Mouse (Mus musculus): ENCODE measurements around the gene Grcc10.

Gene Grcc10

DNA sequence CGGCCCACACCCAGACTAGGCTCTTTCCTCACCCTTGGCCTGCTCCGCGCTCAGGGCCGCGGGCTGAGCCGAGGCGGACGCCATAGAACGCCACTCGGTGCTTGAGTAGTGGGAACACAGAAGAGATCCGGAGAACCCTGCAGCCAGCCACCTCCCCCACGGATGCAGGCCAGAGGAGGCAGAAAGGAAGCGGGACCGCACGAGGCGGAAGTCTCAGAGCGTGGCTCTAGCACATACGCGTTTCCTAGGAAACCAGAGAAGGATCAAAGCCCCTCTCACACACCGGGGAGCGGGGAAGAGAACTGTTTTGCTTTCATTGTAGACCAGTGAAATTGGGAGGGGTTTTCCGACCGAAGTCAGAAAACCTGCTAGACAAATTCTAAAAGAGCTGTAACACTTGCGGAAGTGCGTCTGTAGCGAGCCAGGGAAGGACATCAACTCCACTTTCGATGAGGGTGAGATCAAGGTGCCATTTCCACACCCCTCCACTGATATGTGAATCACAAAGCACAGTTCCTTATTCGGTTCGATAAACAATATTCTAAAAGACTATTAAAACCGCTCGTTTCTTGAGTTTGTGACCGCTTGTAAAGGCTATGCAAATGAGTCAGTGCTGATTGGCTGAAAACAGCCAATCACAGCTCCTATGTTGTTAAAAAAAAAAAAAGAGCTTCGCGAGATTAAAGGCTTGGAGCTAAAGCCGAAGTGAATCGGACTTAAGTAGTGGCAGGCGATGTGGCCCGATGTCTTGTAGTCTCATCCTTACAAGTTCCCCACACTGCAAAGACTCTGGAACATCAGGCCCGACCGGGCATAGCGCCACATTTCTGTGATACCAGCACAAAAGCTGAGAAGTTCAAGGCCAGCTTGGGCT, at the start of gene Grcc10:
TSS of gene Grcc10 (minus strand) at position 487 of the 874 bp plus-strand sequence.
- peak; percentile 83 to 90 for DNase-seq (ENCODE audit: low spot score in 2 of 2)

DNA sequence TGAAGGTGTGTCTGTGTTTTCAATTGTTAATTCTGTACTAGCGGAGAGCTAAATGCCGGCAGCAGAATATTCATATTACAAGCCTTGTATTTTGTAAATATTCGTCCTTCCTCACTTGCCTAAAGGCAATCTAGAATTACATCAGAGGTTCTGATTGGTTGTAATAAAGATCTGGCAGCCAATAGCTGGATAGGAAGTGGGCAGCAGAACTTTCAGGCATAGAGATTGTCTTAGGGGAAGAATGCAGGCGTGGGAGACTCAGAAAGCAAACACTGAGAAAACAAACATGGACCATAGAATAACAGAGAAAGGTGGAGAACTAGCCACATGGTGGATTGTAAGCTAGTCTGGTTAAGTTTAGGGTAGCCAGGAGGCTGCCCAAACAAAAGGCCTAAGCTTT, 48.9 kb upstream of the Grcc10 start:
- DNase-seq (ENCODE audit: low spot score in 2 of 2): no peak

DNA sequence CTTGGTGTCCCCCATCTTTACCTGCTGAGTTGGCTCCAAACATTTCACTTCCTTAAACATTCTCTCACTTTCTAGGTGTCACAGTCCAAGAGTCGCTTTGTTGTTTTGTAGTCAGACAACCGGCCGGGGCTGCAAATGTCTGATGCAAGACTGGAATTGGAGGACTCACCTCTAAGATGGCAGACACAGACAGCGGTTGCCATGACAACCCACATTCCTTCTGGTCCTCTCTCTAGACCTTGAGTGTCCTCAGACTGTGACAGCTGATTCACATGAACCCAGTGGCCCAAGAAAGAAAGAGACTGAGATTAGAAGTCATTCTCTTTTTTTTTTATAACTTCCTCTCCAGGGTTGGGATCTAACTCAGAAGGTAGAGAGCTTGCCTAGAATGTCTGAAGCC, 48.3 kb upstream of the Grcc10 start:
- DNase-seq (ENCODE audit: low spot score in 2 of 2): no peak

DNA sequence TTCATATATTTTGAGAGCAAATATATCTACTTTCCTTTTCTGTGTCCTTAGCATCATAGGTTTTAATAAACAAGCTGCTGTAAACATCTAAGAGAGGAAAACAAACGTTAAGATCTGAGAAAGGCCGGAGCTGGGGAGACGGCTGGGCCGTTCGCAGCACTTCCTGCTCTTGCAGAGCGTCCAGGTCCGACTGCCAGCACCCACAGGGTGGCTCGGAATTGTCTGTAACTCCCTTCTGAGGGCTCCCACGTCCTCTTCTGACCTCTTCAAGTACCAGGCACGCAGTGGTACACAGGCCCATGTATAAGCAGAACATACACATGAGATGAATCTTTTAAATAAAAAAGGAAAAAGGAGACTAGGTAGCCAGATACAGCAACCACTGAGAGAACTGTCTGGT, 46.5 kb upstream of the Grcc10 start:
- no peak for DNase-seq (ENCODE audit: low spot score in 2 of 2)

DNA sequence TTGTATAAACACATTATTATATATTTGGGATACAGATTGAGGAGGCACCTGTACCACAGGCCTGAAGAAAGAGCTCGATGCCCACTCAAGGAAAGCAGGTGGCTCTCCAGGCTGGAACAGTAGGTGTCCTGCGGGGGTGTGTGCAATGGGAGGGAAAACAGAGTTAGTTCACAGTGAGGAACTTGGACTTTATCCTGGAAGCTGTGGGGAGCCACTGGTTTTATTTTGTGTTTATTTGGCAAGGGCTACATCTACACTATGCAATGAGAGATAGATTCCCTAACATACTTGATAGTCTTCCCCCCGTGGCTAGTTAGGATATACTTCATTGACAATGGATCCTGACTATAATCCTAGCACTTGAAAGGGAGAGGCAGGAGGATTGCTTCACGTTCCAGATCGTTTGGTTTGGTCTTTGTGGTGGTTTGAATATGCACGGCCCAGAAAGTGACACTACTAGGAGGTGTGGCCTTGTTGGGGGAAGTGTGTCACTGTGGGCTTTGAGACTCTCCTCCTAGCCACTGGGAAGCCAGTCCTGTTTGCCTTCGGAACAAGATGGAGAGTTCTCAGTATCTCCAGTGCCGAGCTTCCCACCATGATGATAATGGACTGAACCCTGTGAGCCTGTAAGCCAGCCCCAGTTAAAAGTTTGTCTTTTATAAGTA, 45.7 kb upstream of the Grcc10 start:
- DNase-seq (ENCODE audit: low spot score in 2 of 2): no peak

DNA sequence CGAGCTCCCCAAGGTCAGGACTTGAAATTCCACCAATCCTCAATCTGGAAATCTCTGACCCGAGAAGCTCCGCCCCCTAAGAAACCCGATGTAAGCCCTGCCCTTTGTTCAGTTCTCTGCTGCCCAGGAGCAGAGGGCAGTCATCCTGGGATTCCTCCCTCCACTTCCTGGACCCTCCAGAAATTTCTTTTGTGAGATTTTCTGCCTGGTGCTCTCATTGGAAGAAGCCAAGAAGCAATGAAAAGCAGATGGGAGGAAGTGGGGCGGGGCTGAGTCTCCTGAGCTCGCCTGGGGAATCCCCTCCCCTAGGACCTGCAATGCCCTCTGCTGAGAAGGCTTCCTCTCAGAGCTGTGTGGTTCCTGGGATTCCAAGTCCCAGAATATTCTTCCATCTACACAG, 41.3 kb upstream of the Grcc10 start:
- no peak for DNase-seq (ENCODE audit: low spot score in 2 of 2)

DNA sequence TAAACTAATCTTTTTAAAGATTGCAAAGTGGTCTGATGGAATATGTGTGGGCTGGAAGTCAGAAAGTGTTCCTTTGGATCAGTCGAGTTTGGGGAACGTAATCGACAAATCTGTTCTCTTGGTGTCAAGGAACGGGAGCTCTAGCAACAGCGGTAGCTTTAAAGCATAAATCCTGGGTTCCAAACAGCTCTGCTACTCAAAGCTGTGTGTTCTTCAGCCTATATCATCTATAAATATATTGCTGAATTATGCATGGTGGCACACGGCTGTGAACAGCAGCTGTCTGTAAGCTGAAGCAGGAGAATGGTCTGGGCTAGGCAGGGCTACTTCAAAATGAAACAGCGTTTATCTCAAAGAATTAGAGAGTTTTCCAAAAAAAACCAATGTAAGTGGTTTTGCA, 39.7 kb upstream of the Grcc10 start:
- no peak for DNase-seq (ENCODE audit: low spot score in 2 of 2)

DNA sequence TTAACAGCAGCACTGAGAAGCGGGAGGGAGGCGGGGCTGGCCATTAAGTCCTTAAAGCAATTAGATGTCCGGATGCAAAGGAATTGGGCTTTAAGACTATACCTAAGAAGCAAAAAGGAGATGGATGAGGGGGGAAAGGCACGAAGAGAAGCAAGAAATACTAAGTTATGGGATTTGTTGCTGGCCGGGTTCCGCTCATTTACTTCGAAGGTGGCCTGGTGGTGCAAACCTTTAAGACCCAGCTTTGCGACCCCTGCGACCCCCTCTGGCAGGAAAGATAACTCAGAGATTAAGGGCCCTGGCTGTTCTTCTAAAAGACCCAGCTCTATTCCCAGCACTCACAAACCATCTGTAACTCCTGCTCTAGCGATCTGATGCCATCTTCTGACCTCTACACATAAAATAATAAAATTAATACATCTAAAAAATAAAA, 38.8 kb upstream of the Grcc10 start:
- DNase-seq (ENCODE audit: low spot score in 2 of 2): no peak

DNA sequence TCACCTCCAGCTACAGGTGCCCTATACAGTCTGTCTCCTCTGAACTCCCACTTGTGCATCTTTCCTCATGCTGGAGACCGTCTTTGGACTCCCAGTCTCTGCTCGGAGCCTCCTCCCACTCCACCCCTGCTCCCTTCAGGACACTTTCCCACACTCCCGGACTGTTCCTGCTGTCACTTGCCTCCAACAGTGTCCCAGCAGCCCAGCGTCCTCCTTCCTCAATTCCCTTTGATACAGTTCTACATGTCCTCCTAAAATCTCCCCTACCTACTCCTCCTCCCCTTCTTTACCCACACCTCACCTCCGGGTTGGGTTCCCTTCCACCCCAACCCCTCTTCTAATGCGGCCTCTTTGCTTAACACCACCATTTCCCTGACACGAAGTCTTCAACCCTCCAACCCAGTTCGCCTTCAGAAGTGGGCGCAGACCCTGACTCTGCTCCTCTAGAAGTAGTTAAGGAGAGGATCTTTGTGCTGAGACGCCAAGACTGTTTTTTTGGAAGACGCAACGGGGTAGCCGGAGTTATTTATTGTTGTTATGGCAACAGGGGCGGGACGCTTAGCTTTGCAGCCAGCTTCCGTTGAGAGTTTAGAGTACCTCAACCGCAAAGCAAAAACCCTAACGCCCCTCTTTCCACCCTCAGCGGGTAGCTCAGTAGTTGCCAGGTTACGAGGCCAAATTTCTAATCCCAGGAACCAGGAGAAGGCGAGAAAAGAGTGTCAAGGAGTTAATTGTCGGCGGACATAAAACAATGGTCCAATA, 38.2 kb upstream of the Grcc10 start, which contains the start of gene Lrrc23:
TSS of gene Lrrc23 (minus strand) at position 506 of the 762 bp plus-strand sequence.
- no peak for DNase-seq (ENCODE audit: low spot score in 2 of 2)

DNA sequence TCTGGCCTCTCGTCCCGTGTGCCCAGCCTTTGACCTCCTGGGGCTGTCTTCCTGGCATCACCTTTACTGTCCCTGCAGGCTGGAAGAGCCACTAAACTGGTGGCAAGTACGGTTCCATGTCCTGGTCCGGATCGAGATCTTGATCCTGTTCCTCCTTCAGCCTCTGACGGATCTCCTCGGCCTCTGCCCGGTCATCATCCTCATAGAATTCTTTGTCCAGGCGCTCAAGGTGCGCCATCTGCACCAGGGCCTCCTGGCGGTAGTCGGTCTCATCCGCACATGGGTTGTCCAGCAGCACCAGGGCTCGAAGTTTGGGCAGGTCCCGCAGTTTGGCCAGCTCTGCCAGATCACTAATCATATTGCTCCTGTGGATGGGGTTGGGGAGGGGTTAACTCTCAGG, 29.3 kb upstream of the Grcc10 start:
- no peak for DNase-seq (ENCODE audit: low spot score in 2 of 2)

DNA sequence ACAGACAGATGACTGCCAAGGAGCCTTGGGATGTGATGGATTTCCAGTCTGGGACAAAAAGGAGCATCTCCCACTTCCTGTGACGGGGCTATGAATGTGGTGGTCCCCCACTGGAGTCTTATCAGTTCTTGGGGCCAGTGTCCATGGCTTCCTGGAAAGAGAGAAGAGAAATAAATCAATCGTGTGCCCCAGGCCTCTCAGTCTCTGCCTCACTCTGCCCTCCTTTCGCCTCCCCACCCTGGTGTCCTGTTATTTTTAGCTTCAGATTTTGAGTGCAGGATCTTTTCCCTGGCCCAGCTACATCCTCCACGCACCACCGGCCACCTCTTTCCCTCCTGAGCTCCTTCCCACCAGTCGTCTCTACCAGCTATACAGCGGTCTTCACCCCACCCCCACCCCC, 28.8 kb upstream of the Grcc10 start:
- DNase-seq (ENCODE audit: low spot score in 2 of 2): no peak

DNA sequence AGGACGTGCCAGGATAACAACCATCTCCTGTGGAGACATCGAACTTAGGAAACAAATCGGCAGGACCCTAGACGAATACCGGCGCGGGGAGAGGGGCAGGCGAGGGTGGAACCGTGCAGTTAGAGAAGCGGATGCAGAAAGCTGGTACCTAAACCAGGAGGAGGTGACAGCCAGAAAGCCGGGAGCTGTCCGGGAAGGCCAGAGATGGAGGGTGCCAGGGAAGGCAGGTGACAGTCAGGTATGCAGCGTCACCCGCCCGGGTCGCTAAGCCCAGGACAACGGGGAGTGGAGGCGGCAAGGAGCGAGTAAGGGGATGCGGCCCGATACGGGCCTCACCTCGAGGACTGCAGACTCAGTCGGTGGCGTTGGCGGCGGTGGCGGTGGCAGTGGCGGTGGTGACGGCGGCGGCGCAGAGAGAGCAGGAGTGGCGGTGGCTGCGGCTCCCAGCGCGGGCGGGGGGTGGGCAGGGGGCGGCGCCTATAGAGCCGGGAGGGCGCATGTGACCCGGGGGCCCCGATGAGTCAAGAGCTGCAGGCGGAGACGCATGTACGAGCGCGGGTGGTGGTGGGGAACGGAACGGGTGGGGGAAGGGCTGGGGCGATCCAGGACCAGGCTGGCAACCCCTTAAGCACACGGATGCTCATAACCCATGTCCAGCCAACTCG, 28.1 kb upstream of the Grcc10 start, which contains the start of gene Eno2:
TSS of gene Eno2 (minus strand) at position 573 of the 665 bp plus-strand sequence.
- peak; percentile 76 to 79 for DNase-seq (ENCODE audit: low spot score in 2 of 2)

DNA sequence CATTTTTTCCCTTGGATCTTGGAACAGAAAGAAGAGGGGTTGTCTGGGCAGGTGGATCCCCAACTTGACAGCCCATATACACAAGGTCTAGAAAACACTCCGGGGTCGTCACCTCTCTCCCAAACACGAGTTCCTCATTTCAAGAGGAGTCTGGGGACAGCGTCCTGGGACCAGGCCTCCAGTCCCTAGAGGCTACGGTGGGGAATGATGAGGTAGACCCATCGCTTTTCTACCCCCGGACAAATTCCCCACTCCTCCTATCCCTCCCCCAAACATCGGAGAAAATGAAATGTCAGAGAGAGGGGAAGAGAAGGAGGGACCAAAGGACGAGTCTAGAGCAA, 27.5 kb upstream of the Grcc10 start:
- no peak for DNase-seq (ENCODE audit: low spot score in 2 of 2)

DNA sequence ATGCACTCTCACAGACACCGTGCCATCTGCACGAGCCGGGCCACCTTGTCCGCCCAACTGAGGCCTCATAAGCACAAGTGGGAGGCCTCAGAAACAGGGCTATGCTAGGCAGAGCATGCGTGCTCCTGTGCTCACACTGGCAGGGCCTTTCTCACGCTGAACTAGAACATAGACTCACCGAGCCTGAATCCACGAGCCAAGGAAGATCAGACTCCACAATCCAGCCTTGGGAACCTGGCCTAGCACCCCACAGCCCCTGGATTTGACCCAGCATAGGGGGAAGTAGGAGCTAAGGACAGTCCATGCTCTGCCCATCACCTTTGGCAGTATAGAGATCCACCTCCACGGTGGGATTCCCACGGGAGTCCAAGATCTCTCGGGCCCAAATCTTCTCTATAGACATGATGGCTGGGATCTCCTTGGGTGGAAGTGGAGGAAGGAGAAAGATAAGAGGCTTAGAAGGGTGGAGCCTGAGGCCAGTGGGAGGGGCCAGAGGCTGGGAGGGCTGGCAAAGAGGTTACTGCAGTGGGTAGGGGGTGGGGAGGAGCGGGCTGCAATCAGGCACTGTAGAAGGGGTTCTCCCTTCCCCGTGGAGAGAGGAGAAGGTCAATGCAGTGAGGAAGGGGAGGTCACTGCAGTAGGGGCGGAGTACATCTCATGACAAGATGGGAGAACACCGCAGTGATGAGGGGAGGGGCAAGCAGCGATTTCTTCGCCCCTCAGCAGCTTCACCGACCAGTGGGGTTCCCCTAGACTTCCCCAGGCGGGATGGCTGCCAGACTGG, 26.9 kb upstream of the Grcc10 start:
- no peak for DNase-seq (ENCODE audit: low spot score in 2 of 2)

DNA sequence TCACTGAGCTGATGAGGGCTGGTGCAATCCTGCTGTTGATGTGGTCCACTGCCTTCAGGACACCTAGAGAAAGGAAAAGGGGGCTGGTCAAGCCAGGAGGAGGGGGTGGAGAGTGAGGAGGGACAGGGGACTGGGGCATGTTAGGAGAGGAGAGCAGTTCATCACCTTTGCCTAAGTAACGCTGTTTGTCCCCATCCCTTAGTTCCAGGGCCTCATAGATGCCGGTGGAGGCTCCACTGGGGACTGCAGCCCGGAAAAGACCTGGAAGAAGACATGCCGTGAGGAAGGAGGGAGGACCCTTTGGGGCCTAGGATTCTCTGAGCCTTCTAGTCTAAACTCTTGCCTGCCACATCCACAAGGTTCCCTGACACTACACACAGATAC, 26.4 kb upstream of the Grcc10 start:
- DNase-seq (ENCODE audit: low spot score in 2 of 2): no peak

DNA sequence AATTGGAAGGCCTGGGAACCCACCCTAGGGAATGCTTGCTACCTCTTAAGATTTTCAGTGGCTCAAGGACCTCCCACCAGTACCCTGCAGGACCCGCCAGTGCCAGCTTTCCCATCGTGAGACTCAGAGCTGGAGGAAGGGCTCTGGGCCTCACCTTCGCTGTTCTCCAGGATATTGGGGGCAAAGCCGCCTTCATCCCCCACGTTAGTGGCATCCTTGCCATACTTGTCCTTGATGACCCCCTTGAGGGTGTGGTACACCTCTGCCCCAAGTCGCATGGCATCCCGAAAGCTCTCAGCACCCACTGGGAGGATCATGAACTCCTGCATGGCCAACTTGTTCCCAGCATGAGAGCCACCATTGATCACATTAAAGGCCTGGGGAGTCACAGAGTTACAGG, 24.8 kb upstream of the Grcc10 start:
- DNase-seq (ENCODE audit: low spot score in 2 of 2): no peak

DNA sequence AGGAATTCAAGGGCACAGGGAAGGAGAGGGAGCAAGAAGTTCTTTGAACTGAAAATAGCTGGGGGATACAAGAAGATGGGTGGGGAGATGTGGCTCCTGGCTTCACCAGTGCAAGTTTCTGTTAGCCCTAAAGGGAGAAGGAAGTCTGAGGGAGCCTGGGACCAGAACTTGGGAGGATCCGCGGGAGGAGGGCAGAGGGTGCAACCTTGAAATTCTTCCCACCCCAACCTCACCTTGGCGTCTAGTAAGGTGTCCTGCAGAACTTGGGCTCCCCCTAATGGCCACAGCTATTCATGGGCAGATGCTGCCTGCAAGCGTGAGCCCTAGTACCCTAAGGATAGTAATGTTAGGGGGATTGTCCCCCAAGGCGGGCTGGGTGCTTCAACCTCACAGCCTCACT, 18.1 kb upstream of the Grcc10 start:
- peak; percentile 68 to 76 for DNase-seq (ENCODE audit: low spot score in 2 of 2)

DNA sequence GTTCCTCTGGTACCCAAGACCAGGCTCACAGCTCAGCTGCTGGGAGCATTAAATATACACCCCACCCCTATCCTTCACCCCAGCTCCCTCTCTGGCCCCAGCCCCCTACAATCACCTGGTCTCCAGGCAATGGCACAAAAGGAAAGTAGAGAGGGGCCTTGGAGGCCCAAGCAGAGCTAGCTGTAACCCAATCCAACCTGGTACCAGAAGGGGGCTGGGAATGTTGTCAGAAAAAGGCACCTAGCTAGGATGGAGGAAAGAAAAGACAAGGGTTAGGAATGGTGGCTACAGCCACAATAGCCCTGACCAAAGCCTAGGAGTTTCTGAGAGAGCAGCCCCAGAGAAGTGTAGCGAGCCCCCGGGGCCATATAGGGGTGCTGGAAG, 17.7 kb upstream of the Grcc10 start:
- DNase-seq (ENCODE audit: low spot score in 2 of 2): no peak

DNA sequence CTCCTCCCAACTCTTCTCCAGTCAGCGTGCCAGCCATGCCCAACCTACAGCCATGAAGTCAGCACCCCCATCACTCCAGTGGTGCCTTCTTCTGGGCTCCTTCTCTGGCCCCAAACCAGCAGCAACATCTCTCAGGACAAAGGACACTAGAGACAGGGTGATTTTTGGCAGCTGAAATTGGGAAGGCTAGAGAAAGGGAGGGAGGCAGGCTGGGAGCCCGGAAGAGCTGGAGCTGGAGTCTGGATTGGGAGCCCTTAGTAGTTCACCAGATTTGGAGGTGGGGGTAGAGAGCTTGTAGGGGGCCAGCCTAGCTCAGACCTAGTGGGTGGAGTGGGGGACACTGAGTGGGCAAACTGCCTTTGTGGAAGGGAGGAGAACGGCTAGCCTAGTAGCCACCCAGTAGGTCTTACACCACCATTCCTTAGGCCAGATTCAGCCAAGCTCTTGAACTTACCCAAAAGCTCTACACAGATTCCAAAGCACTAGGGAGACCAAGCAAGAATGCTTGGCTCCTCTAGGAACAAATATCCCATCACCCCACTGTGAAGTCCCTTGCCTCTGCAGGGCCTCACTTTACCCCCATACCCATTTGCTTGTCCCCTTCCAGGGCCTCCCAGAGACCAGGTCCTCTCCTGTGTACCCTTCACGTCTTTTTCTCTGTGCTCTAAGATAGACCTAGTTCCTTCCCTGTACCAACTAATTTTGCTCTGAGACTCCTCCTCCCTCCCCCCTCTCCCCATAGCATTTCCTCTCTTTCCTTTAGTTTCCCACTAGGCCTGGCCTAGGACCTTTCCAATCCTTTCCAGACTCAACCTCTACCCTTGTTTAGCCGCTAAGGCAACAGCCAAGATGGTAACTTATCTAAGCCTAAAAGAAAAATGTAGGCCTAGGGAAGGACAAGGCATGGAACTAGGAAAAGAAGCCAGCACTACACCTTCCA, 17.0 kb upstream of the Grcc10 start:
- no peak for DNase-seq (ENCODE audit: low spot score in 2 of 2)

DNA sequence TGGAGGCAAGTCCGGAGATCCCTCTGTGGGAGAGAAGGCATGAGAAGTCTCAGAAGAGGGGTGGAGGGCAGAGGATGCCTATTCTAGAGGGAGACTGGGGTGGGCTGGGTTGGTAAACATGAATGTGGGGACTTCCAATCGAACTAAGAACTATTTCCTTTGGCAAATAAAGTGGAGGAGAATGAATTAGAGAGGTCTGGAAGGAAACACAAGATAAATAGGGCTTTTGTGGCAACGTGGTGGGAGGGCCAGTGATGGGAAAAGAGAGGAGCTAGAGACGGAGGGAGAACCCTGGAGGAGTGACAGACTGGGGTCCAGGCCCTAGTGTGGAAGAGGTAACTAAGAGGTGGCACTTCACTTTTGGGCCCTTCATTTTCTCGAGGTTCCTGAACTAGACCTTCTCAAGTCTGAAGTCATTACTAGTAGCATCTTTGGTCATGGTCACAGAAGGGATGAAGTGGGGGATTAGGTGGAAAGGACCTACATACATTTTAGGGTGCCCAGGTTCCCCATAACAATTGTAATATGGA, 16.2 kb upstream of the Grcc10 start:
- DNase-seq (ENCODE audit: low spot score in 2 of 2): no peak

Measured in right cerebral cortex, postnatal 36 days (tissue).